ENCODE assay signal across 23 mouse cellular contexts in the genomic region with DNA sequence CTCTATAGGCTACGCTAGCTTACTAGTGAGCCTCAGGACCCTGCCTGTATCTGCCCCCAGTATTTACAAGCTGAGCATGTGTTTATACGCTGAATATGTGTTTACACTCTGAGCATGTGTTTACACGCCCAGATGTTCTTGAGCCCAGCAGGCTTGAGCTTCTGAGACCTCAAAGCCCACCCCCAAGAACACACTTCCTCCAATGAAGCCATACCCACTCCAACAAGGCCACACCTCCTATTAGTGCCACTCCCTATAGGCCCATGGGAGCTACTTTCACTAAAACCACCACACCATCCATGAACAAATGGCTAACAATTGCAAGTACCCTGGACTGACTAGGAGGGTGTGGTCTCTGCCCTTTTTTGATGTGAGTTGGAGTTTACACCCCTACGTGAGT. TPM values are rescaled to one million over a fixed set of nuclear protein-coding genes. Genes with fewer than 3 reads are reported as not detected.
DNase-seq lines count a peak whose midpoint lies in the region; ATAC-seq and TF ChIP-seq lines count a peak whose summit lies in the region.
"Had no signal": no experiment of that assay in that cellular context is flagged by ENCODE, and none has a peak within 500 bp of the region (broad histone marks: within the 10 kb centered on the region; RNA-seq: fewer than 3 reads in every experiment).

No protein-coding gene starts in this region.

- peak; percentile 27 for DNase-seq in lung, embryonic 14.5 days
- DNase-seq in lung, postnatal 25 days (ENCODE audit: low spot score) = no peak
- DNase-seq in stomach, postnatal 0 days (ENCODE audit: low spot score) = no peak
- DNase-seq in ZHBTc4 (ENCODE audit: low read depth, low spot score) = peak; percentile 48
- no peak for DNase-seq in adrenal gland, postnatal 10 days
- DNase-seq in midbrain, embryonic 10.5 days (ENCODE audit: low spot score) = no peak
- DNase-seq: adrenal gland, adult 2 months; adrenal gland, postnatal 14 days; adrenal gland, postnatal 36 days; cerebellum, adult 11-12 months; cerebellum, adult 2 months; cerebellum, adult 9-10 months; cerebellum, postnatal 36 days; embryo, embryonic 11 days had no signal

- TF ChIP-seq CTCF in lung, embryonic 14.5 days (IDR thresholded peaks at IDR 0.05; ENCODE audit: low read depth) = no peak
- no peak for TF ChIP-seq CTCF in stomach, postnatal 0 days (IDR thresholded peaks at IDR 0.05; ENCODE audit: low read depth)

- no peak overlapping the region for H3K9ac ChIP-seq in lung, embryonic 14.5 days
- no peak overlapping the region for H3K9ac ChIP-seq in stomach, embryonic 14.5 days (replicated peaks; ENCODE audit: low read depth, low read length)
- H3K9ac ChIP-seq in stomach, postnatal 0 days (ENCODE audit: low read length) = no peak overlapping the region
- no peak overlapping the region for H3K9ac ChIP-seq in stomach, embryonic 16.5 days (ENCODE audit: low read length)
- H3K9ac ChIP-seq: embryonic facial prominence, embryonic 13.5 days; embryonic facial prominence, embryonic 15.5 days; forebrain, embryonic 12.5 days had no signal

- no peak overlapping the region for H3K4me3 ChIP-seq in lung, embryonic 14.5 days (ENCODE audit: low read depth, low read length)
- no peak overlapping the region for H3K4me3 ChIP-seq in stomach, embryonic 14.5 days (ENCODE audit: low read depth, low read length)
- H3K4me3 ChIP-seq in stomach, postnatal 0 days (ENCODE audit: low read depth, low read length) = no peak overlapping the region
- no peak overlapping the region for H3K4me3 ChIP-seq in stomach, embryonic 16.5 days (replicated peaks; ENCODE audit: low read length)
- H3K4me3 ChIP-seq in midbrain, embryonic 10.5 days = no peak overlapping the region
- H3K4me3 ChIP-seq: embryonic facial prominence, embryonic 13.5 days; embryonic facial prominence, embryonic 15.5 days; erythroblast, embryonic 14.5 days; forebrain, embryonic 10.5 days; forebrain, embryonic 12.5 days had no signal

- TF ChIP-seq EP300 in stomach, postnatal 0 days (optimal IDR thresholded peaks at IDR 0.05) = no peak

- no peaks in the 10 kb centered on the region for H3K9me3 ChIP-seq in lung, embryonic 14.5 days (ENCODE audit: low read depth, low read length)
- no peaks in the 10 kb centered on the region for H3K9me3 ChIP-seq in stomach, embryonic 14.5 days (ENCODE audit: control insufficient read depth, low read depth, low read length)
- no peaks in the 10 kb centered on the region for H3K9me3 ChIP-seq in stomach, postnatal 0 days (ENCODE audit: control insufficient read depth, low read length)
- H3K9me3 ChIP-seq in stomach, embryonic 16.5 days (replicated peaks; ENCODE audit: control insufficient read depth, low read length) = 0 out of 2 replicates have a peak, but pooled peaks cover 4% of the 10 kb centered on the region
- H3K9me3 ChIP-seq in midbrain, embryonic 10.5 days (replicated peaks) = no peaks in the 10 kb centered on the region
- H3K9me3 ChIP-seq: embryonic facial prominence, embryonic 13.5 days; embryonic facial prominence, embryonic 15.5 days had no signal

- no peaks in the 10 kb centered on the region for H3K4me1 ChIP-seq in lung, embryonic 14.5 days (ENCODE audit: insufficient read depth)
- H3K4me1 ChIP-seq in stomach, embryonic 14.5 days (ENCODE audit: control insufficient read depth, insufficient read depth, low read length) = no peaks in the 10 kb centered on the region
- no peaks in the 10 kb centered on the region for H3K4me1 ChIP-seq in stomach, postnatal 0 days (replicated peaks; ENCODE audit: control insufficient read depth, insufficient read depth)
- no peaks in the 10 kb centered on the region for H3K4me1 ChIP-seq in stomach, embryonic 16.5 days (ENCODE audit: control insufficient read depth, insufficient read depth, low read length)
- 0 out of 2 replicates have a peak, but pooled peaks cover 2% of the 10 kb centered on the region for H3K4me1 ChIP-seq in midbrain, embryonic 10.5 days
- H3K4me1 ChIP-seq: forebrain, embryonic 12.5 days had no signal

- ATAC-seq in lung, embryonic 14.5 days (ENCODE audit: insufficient read depth) = peak; percentile 56; the same call in 1 of the 2 replicates
- peak; percentile 33; the same call in 1 of the 2 replicates for ATAC-seq in stomach, embryonic 14.5 days (ENCODE audit: insufficient number of reproducible peaks, insufficient read depth, low FRiP score, low read depth)
- no peak for ATAC-seq in stomach, postnatal 0 days (ENCODE audit: low FRiP score, low TSS enrichment)
- ATAC-seq in stomach, embryonic 16.5 days (ENCODE audit: insufficient read depth, low FRiP score) = peak; percentile 44; the same call in 1 of the 2 replicates
- ATAC-seq: forebrain, embryonic 14.5 days; forebrain, embryonic 16.5 days had no signal

- H3K27me3 ChIP-seq in lung, embryonic 14.5 days (ENCODE audit: insufficient read depth, low read length) = no peaks in the 10 kb centered on the region
- H3K27me3 ChIP-seq in stomach, embryonic 14.5 days (ENCODE audit: control insufficient read depth, insufficient read depth, low read length) = no peaks in the 10 kb centered on the region
- H3K27me3 ChIP-seq in stomach, postnatal 0 days (ENCODE audit: control insufficient read depth, insufficient read depth, low read length) = no peaks in the 10 kb centered on the region
- no peaks in the 10 kb centered on the region for H3K27me3 ChIP-seq in stomach, embryonic 16.5 days (ENCODE audit: control insufficient read depth, insufficient read depth, low read length)
- no peaks in the 10 kb centered on the region for H3K27me3 ChIP-seq in midbrain, embryonic 10.5 days (ENCODE audit: low read depth, poor library complexity, severe bottlenecking)
- H3K27me3 ChIP-seq: embryonic facial prominence, embryonic 13.5 days had no signal

- H3K27ac ChIP-seq in lung, embryonic 14.5 days (ENCODE audit: low read depth) = no peak overlapping the region
- H3K27ac ChIP-seq in stomach, embryonic 14.5 days (ENCODE audit: low read length) = no peak overlapping the region
- H3K27ac ChIP-seq in stomach, postnatal 0 days (replicated peaks) = no peak overlapping the region
- no peak overlapping the region for H3K27ac ChIP-seq in stomach, embryonic 16.5 days (ENCODE audit: low read length)
- H3K27ac ChIP-seq in midbrain, embryonic 10.5 days (replicated peaks) = no peak overlapping the region
- H3K27ac ChIP-seq: embryonic facial prominence, embryonic 13.5 days; embryonic facial prominence, embryonic 15.5 days; forebrain, embryonic 10.5 days; forebrain, embryonic 12.5 days had no signal

- H3K36me3 ChIP-seq in lung, embryonic 14.5 days (ENCODE audit: insufficient read depth) = no peaks in the 10 kb centered on the region
- H3K36me3 ChIP-seq in stomach, embryonic 14.5 days (ENCODE audit: control insufficient read depth, insufficient read depth, low read length) = no peaks in the 10 kb centered on the region
- no peaks in the 10 kb centered on the region for H3K36me3 ChIP-seq in stomach, postnatal 0 days (ENCODE audit: control insufficient read depth, insufficient read depth, low read length)
- H3K36me3 ChIP-seq in stomach, embryonic 16.5 days (ENCODE audit: control insufficient read depth, insufficient read depth, low read length) = no peaks in the 10 kb centered on the region
- no peaks in the 10 kb centered on the region for H3K36me3 ChIP-seq in midbrain, embryonic 10.5 days
- H3K36me3 ChIP-seq: embryonic facial prominence, embryonic 13.5 days; embryonic facial prominence, embryonic 15.5 days; forebrain, embryonic 10.5 days; forebrain, embryonic 12.5 days had no signal

- H3K4me2 ChIP-seq in lung, embryonic 14.5 days = no peak overlapping the region
- H3K4me2 ChIP-seq in stomach, embryonic 14.5 days (replicated peaks; ENCODE audit: low read depth, low read length) = no peak overlapping the region
- no peak overlapping the region for H3K4me2 ChIP-seq in stomach, postnatal 0 days (replicated peaks; ENCODE audit: low read depth)
- no peak overlapping the region for H3K4me2 ChIP-seq in stomach, embryonic 16.5 days (ENCODE audit: low read depth, low read length)
- H3K4me2 ChIP-seq: embryonic facial prominence, embryonic 13.5 days; embryonic facial prominence, embryonic 15.5 days; forebrain, embryonic 12.5 days had no signal

- 53% methylated on average over 4 of the region's 4 CpGs for WGBS in lung, embryonic 14.5 days
- WGBS in stomach, embryonic 14.5 days = 65% methylated on average over 4 of the region's 4 CpGs
- 54% methylated on average over 4 of the region's 4 CpGs for WGBS in stomach, postnatal 0 days
- 58% methylated on average over 4 of the region's 4 CpGs for WGBS in stomach, embryonic 16.5 days
- WGBS in midbrain, embryonic 10.5 days = 82% methylated on average over 4 of the region's 4 CpGs

RNA-seq across cellular contexts. Expression of a gene that starts 17.3 kb away (rescaled TPM):
- polyA plus RNA-seq in lung, embryonic 14.5 days (2014; fragmentation: Nextera tagmentation; extraction: Ambion mirVana) = 3.8 and 4.4 TPM in 2 replicates
- polyA plus RNA-seq in stomach, embryonic 14.5 days (2014; fragmentation: Nextera tagmentation; extraction: Ambion mirVana) = 6.2 and 6.7 TPM in 2 replicates
- polyA plus RNA-seq in stomach, postnatal 0 days (2015; fragmentation: Nextera tagmentation; extraction: Ambion mirVana) = 2.6 and 2.9 TPM in 2 replicates
- polyA plus RNA-seq in stomach, embryonic 16.5 days (2015; fragmentation: Nextera tagmentation; extraction: Ambion mirVana) = 2.0 and 2.2 TPM in 2 replicates
- total RNA-seq in adrenal gland, postnatal 10 days (2021) = 1 to 10 TPM; 5.3 to 9.5 TPM
- 6.9 and 9.2 TPM in 2 replicates for polyA plus RNA-seq in midbrain, embryonic 10.5 days (2016; fragmentation: Nextera tagmentation; extraction: Ambion mirVana)

Comparison
In these comparisons a context has a peak if more than half of its experiments do, and no peak if none do; other contexts are left out.
1. DNase-seq: peak in lung, embryonic 14.5 days (single experiment) and ZHBTc4 (single experiment); none in lung, postnatal 25 days (single experiment), stomach, postnatal 0 days (single experiment), adrenal gland, postnatal 10 days (single experiment) and midbrain, embryonic 10.5 days (single experiment).